Mouse (Mus musculus) embryonic facial prominence, embryonic 12.5 days (tissue): Measurements from ENCODE around the gene Ptpn5. TPM values are rescaled to one million over a fixed set of nuclear protein-coding genes. Genes with fewer than 3 reads are reported as not detected.

Experiments
- ATAC-seq: fragments of 200-750 bp; cut with Nextera tagmentation; 2 replicates; pipeline ENCODE4 v1.8.0; 2017; ENCODE audit not compliant: insufficient number of reproducible peaks, insufficient read depth, low FRiP score, low TSS enrichment
- H3K27ac ChIP-seq: fragments of 300-500 bp; sonication (generic); 2 replicates; pipeline ENCODE4 v1.5.1; 2016; ENCODE audit warnings: mild to moderate bottlenecking
- H3K27me3 ChIP-seq: fragments of 300-500 bp; sonication (generic); 2 replicates; pipeline ENCODE4 v1.6.1; 2016; ENCODE audit warnings: mild to moderate bottlenecking, moderate library complexity
- H3K36me3 ChIP-seq: fragments of 300-500 bp; sonication (generic); 2 replicates; pipeline ENCODE4 v1.6.1; 2016; ENCODE audit warnings: mild to moderate bottlenecking
- H3K4me1 ChIP-seq: fragments of 300-500 bp; sonication (generic); 2 replicates; pipeline ENCODE4 v1.6.1; 2016
- H3K4me2 ChIP-seq: fragments of 300-500 bp; sonication (generic); replicated peaks from 2 replicates; pipeline ENCODE4 v1.6.1; 2016; ENCODE audit warnings: mild to moderate bottlenecking, moderate library complexity
- H3K4me3 ChIP-seq: fragments of 300-500 bp; sonication (generic); 2 replicates; pipeline ENCODE4 v1.5.1; 2016; ENCODE audit warnings: mild to moderate bottlenecking
- H3K9ac ChIP-seq: fragments of 300-500 bp; sonication (generic); 2 replicates; pipeline ENCODE4 v1.6.1; 2016; ENCODE audit warnings: mild to moderate bottlenecking, moderate library complexity
- H3K9me3 ChIP-seq: fragments of 300-500 bp; sonication (generic); 2 replicates; pipeline ENCODE4 v1.6.1; 2016; ENCODE audit warnings: mild to moderate bottlenecking, moderate library complexity
- WGBS: fragments of 180-500 bp; shearing (Covaris S2); methylation state at CpG from one replicate; pipeline ENCODE4 v1.1.7; 2016; 5-methylcytosine and 5-hydroxymethylcytosine counted together
- polyA plus RNA-seq: library from polyadenylated mRNA; unstranded; fragments of >200 nt; fragmentation: Nextera tagmentation; extraction: Ambion mirVana; gene quantifications from 2 replicates; pipeline ENCODE4 v1.2.1, GENCODE M21; 2016

Gene Ptpn5
- polyA plus RNA-seq, 1 experiment from 2014 or later = 2.3 TPM

- Histone ChIP-seq H3K4me1 (no peaks in the 10 kb centered on the region), H3K9ac (no peak overlapping the region), H3K27ac (no peak overlapping the region), H3K9me3 (no peaks in the 10 kb centered on the region), H3K4me3 (no peak overlapping the region), H3K27me3 (peaks cover 8% of the 10 kb centered on the region), H3K36me3 (no peaks in the 10 kb centered on the region), H3K4me2 (no peak overlapping the region)
- 76% methylated on average over 8 of the region's 8 CpGs for WGBS
- ATAC-seq = no peak
Observed at GRCm38 (mm10) chr7:47139823-47140325, 6.4 kb upstream of the Ptpn5 start.

GRCm38 (mm10) chr7:47134570-47134969 is 1.1 kb upstream of the Ptpn5 start:
- no peaks in the 10 kb centered on the region for H3K9me3 ChIP-seq
- H3K27ac ChIP-seq = no peak overlapping the region
- no peak overlapping the region for H3K4me3 ChIP-seq
- H3K4me1 ChIP-seq = peaks cover 7% of the 10 kb centered on the region; the same call in 1 of the 2 replicates
- WGBS = 38% methylated on average over 5 of the region's 5 CpGs
- no peak for ATAC-seq
- H3K9ac ChIP-seq = no peak overlapping the region
- no peaks in the 10 kb centered on the region for H3K36me3 ChIP-seq
- no peak overlapping the region for H3K4me2 ChIP-seq
- H3K27me3 ChIP-seq = peaks cover 55% of the 10 kb centered on the region

DNA sequence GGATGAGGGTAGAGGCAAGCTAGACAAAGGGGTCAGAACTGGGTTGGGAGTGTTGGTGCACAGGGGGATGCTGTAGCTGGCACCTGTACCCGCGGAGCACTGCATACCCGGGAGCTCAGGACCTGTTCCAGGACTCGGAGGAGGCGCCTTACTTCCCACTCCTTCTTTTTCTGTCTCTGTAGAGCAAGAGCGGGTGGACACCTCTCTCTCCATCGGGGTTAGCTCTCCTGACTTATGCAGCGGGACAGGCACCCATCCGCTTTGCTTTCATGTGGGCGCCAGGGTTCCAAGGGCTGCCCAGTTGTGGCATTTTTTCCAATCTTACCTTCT is 588 bp downstream of the Ptpn5 start:
- Histone ChIP-seq H3K27ac (no peak overlapping the region), H3K9ac (0 out of 2 replicates have a peak overlapping the region, but pooled peaks have one; percentile 63), H3K4me3 (peak overlapping the region; percentile 64), H3K4me1 (peaks cover 7% of the 10 kb centered on the region; the same call in 1 of the 2 replicates), H3K36me3 (no peaks in the 10 kb centered on the region), H3K27me3 (peaks cover 55% of the 10 kb centered on the region), H3K9me3 (no peaks in the 10 kb centered on the region), H3K4me2 (peak overlapping the region; percentile 99)
- under 1% methylated on average over 10 of the region's 10 CpGs for WGBS
- ATAC-seq = no peak

GRCm38 (mm10) chr7:47132180-47132930 is 1.1 kb downstream of the Ptpn5 start:
- peak; percentile 83 for ATAC-seq
- H3K27me3 ChIP-seq = peaks cover 55% of the 10 kb centered on the region
- peak overlapping the region; percentile 63 for H3K9ac ChIP-seq
- peaks cover 7% of the 10 kb centered on the region; the same call in 1 of the 2 replicates for H3K4me1 ChIP-seq
- no peaks in the 10 kb centered on the region for H3K9me3 ChIP-seq
- H3K36me3 ChIP-seq = no peaks in the 10 kb centered on the region
- H3K4me3 ChIP-seq = peak overlapping the region; percentile 64
- H3K27ac ChIP-seq = 0 out of 2 replicates have a peak overlapping the region, but pooled peaks have one; percentile 23
- 2% methylated on average over 63 of the region's 65 CpGs for WGBS
- peak overlapping the region; percentile 99 for H3K4me2 ChIP-seq

DNA sequence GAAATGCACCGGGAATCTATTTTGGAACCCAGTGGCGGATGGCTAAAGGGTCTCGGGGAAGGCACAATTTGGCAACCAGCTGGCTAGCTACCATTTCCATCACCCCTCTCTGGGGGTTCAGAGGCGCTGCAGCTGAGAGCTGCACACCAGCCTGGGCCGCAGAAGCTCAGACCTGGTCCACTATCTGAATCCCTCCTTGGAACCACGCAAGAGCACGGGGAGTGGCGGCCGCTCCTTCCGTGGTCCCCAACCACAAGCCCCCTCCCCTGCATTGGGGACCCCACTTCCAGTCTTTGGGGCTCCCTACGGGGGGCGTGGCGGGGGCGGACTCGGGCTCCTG is 1.7 kb downstream of the Ptpn5 start:
- peak overlapping the region; percentile 63 for H3K9ac ChIP-seq
- peak overlapping the region; percentile 99 for H3K4me2 ChIP-seq
- peak overlapping the region; percentile 64 for H3K4me3 ChIP-seq
- H3K27me3 ChIP-seq = peaks cover 55% of the 10 kb centered on the region
- H3K4me1 ChIP-seq = peaks cover 7% of the 10 kb centered on the region; the same call in 1 of the 2 replicates
- H3K36me3 ChIP-seq = no peaks in the 10 kb centered on the region
- no peak overlapping the region for H3K27ac ChIP-seq
- under 1% methylated on average over 15 of the region's 15 CpGs for WGBS
- 0 out of 2 replicates have a peak, but pooled peaks have one; percentile 12 for ATAC-seq
- no peaks in the 10 kb centered on the region for H3K9me3 ChIP-seq

- Histone ChIP-seq H3K36me3 (no peaks in the 10 kb centered on the region), H3K4me3 (no peak overlapping the region), H3K4me2 (no peak overlapping the region), H3K27me3 (peaks cover 55% of the 10 kb centered on the region), H3K9me3 (no peaks in the 10 kb centered on the region), H3K27ac (no peak overlapping the region), H3K4me1 (peaks cover 7% of the 10 kb centered on the region; the same call in 1 of the 2 replicates), H3K9ac (no peak overlapping the region)
- ATAC-seq = no peak
- WGBS = 31% methylated on average over 8 of the region's 8 CpGs
Observed at GRCm38 (mm10) chr7:47131258-47131657, 2.2 kb downstream of the Ptpn5 start.

DNA sequence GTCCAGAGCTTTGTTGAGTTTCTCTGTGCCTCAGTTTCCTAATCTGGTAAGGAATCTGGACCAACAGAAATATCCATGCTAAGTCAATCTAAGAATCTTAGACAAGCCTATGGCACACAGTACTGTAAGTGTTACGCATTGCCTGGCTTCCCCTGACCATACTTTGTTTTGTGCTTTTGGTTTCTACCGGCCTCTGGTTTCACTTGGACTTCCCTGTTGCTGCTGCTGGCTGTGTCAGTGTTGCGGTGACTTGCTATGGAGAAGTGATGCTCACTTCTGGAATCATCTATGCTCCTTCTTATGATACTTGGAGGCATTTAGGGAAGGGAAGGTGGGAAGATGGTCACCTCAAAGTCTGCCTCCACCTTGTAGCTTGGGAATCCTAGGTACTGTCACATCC is 11.5 kb downstream of the Ptpn5 start:
- Histone ChIP-seq H3K4me1 (no peaks in the 10 kb centered on the region), H3K9me3 (no peaks in the 10 kb centered on the region), H3K36me3 (no peaks in the 10 kb centered on the region), H3K27ac (no peak overlapping the region), H3K27me3 (no peaks in the 10 kb centered on the region), H3K4me3 (no peak overlapping the region), H3K9ac (no peak overlapping the region), H3K4me2 (no peak overlapping the region)
- ATAC-seq = no peak
- WGBS = 95% methylated on average over 3 of the region's 3 CpGs

DNA sequence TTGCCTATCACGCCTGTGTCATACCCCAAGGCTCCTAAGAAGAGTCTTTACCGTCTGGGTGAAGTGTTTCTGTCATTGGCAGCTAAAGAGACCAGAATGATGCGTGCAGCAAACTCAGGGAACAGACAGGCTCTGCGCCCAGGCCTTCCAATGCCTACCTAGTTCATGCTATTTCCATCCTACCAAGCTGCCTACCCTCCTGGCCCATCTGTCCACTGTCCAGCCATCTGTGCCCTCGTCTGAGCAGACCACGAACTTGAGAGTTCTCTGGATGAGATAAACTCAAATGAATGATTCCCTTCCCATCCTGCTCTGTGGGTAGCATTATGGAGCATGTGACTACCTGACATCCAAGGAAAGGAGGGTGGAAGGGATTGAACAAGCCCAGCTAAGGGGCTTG is 16.8 kb downstream of the Ptpn5 start:
- Histone ChIP-seq H3K27ac (no peak overlapping the region), H3K4me3 (no peak overlapping the region), H3K9ac (no peak overlapping the region), H3K27me3 (no peaks in the 10 kb centered on the region), H3K9me3 (no peaks in the 10 kb centered on the region), H3K4me1 (no peaks in the 10 kb centered on the region), H3K4me2 (no peak overlapping the region), H3K36me3 (no peaks in the 10 kb centered on the region)
- 82% methylated on average over 6 of the region's 6 CpGs for WGBS
- ATAC-seq = no peak

GRCm38 (mm10) chr7:47115491-47115890 is 18.0 kb downstream of the Ptpn5 start:
- H3K9ac ChIP-seq = no peak overlapping the region
- H3K4me1 ChIP-seq = no peaks in the 10 kb centered on the region
- ATAC-seq = no peak
- no peak overlapping the region for H3K4me2 ChIP-seq
- WGBS = 83% methylated on average over 2 of the region's 2 CpGs
- no peak overlapping the region for H3K27ac ChIP-seq
- no peaks in the 10 kb centered on the region for H3K36me3 ChIP-seq
- H3K4me3 ChIP-seq = no peak overlapping the region
- H3K9me3 ChIP-seq = no peaks in the 10 kb centered on the region
- no peaks in the 10 kb centered on the region for H3K27me3 ChIP-seq

DNA sequence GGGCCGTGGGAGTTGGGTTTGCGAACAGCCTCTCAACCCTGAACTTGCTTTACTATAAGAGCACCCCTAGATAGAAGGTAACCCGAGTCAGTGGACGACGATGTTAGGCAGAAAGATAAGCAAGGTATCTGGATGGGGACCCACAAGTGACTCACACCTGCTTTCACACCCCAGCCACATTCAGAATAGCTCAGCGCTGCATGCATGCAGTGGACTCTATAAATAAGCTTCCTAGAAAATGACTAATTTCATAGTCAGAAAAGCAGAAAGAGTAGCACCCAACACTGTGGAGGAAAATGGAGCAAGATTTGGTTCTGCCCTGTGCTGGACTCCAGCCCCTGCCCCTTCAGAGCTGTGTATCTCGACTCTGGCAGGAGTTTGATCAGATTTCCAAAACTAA is 20.1 kb downstream of the Ptpn5 start:
- no peaks in the 10 kb centered on the region for H3K4me1 ChIP-seq
- H3K4me3 ChIP-seq = no peak overlapping the region
- no peaks in the 10 kb centered on the region for H3K9me3 ChIP-seq
- H3K27me3 ChIP-seq = no peaks in the 10 kb centered on the region
- no peak overlapping the region for H3K9ac ChIP-seq
- no peaks in the 10 kb centered on the region for H3K36me3 ChIP-seq
- no peak overlapping the region for H3K27ac ChIP-seq
- ATAC-seq = no peak
- H3K4me2 ChIP-seq = no peak overlapping the region
- WGBS = 88% methylated on average over 7 of the region's 7 CpGs

DNA sequence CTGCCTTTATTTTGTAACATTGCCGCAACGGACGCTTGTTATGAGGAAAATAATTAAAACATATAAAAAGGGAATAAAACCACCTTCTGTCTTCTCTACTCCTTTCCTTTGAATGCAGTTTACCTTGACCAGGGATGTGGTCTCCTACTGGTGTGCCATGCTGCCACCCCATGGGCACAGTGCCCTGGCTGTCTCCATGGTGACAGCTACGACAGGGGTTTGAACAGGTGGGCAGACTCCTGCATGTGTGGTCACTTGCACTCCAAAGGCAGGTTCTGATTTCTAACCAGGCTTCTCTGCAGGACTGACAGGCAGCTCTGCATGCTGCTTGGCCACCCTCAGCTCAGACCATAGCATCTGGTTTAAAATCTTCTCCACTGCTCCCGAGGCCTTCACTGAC is 21.4 kb downstream of the Ptpn5 start:
- Histone ChIP-seq H3K4me3 (no peak overlapping the region), H3K27ac (no peak overlapping the region), H3K9ac (no peak overlapping the region), H3K27me3 (no peaks in the 10 kb centered on the region), H3K4me1 (no peaks in the 10 kb centered on the region), H3K9me3 (no peaks in the 10 kb centered on the region), H3K36me3 (no peaks in the 10 kb centered on the region), H3K4me2 (no peak overlapping the region)
- no peak for ATAC-seq
- 93% methylated on average over 5 of the region's 5 CpGs for WGBS

DNA sequence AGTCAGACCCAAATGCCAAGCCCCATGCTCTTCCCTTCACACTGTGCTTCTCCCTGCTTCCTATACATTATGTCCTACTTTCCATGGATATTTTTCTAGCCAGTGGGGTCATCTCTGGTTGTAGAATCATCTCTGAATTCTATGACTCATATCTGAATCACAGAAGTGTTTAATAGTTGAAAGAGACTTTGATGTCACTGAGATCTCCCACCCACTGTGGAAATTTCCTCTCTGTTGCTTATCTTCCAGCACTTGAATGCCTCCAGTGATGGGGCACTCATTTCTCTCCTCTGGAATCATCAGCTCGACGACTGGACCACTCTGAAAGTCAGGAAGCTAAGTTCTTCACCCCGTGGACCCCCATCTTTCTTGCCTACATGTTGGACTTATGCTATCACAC is 22.4 kb downstream of the Ptpn5 start:
- Histone ChIP-seq H3K9ac (no peak overlapping the region), H3K27ac (no peak overlapping the region), H3K9me3 (no peaks in the 10 kb centered on the region), H3K4me3 (no peak overlapping the region), H3K4me1 (no peaks in the 10 kb centered on the region), H3K4me2 (no peak overlapping the region), H3K36me3 (no peaks in the 10 kb centered on the region), H3K27me3 (no peaks in the 10 kb centered on the region)
- 73% methylated on average over 3 of the region's 3 CpGs for WGBS
- no peak for ATAC-seq
